Mouse (Mus musculus): Measurements from ENCODE around the gene Cpt1a. TPM values are rescaled to one million over a fixed set of nuclear protein-coding genes. Genes with fewer than 3 reads are reported as not detected.

Gene Cpt1a
- polyA plus RNA-seq, 1 experiment from 2014 or later, result 15.0 TPM

DNA sequence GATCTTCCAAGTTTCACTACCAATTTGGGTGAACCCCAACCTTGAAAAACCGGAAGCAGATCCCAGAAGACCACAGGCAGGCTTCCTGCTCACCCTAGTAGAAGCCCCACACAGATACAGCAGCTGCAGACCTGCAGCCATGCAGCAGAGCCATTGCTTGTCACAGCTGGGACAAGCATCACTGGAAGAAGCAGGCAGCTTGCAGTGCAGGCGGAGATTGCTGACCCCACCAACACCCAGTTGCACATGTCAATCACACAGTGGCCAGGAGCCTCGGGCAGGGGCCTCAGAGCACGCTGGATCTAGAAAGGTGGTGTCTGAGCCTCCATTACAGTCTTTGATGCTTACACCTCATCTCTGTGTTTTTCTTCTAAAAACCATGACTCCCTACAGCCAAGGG is 112.0 kb downstream of the Cpt1a start:
- Histone ChIP-seq H3K4me3 (ENCODE audit: low read depth, low read length) (no peak overlapping the region), H3K9ac (ENCODE audit: low read depth, low read length) (no peak overlapping the region), H3K4me1 (replicated peaks; ENCODE audit: control insufficient read depth, insufficient read depth, low read length) (no peaks in the 10 kb centered on the region), H3K27me3 (replicated peaks; ENCODE audit: control insufficient read depth, insufficient read depth, low read length) (no peaks in the 10 kb centered on the region; the same call in 1 of the 2 replicates), H3K4me2 (no peak overlapping the region), H3K27ac (ENCODE audit: low read depth, low read length) (no peak overlapping the region), H3K9me3 (ENCODE audit: control insufficient read depth, low read length) (no peaks in the 10 kb centered on the region), H3K36me3 (ENCODE audit: control insufficient read depth, insufficient read depth, low read length) (no peaks in the 10 kb centered on the region)
- ATAC-seq (replicated peaks; ENCODE audit: low FRiP score), result no peak
- 41% methylated on average over 4 of the region's 4 CpGs for WGBS
- DNase-seq (ENCODE audit: low spot score), result no peak

DNA sequence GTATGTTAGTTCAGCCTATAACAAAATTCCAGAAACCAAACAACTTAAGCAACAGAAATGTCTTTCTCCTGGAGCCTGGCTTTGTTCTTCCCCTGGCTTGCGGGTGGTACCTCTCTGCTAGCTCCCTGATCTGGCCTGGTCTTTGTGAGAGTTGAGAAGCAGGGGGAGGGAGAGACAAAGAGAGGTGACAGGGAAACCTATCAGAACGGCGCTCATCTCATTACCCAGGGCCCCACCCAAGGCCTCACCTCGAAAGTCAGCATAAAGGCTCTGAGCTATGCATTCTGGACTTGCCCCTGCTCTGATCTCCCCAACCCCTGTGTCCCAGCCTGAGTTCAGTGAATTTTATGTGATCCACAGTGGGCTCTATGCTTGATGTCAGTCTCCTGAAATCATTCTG is 112.5 kb downstream of the Cpt1a start:
- H3K27me3 ChIP-seq (replicated peaks; ENCODE audit: control insufficient read depth, insufficient read depth, low read length), result no peaks in the 10 kb centered on the region; the same call in 1 of the 2 replicates
- no peaks in the 10 kb centered on the region for H3K4me1 ChIP-seq (replicated peaks; ENCODE audit: control insufficient read depth, insufficient read depth, low read length)
- H3K9ac ChIP-seq (ENCODE audit: low read depth, low read length), result no peak overlapping the region
- DNase-seq (ENCODE audit: low spot score), result no peak
- no peak for ATAC-seq (replicated peaks; ENCODE audit: low FRiP score)
- no peak overlapping the region for H3K4me3 ChIP-seq (ENCODE audit: low read depth, low read length)
- H3K9me3 ChIP-seq (ENCODE audit: control insufficient read depth, low read length), result no peaks in the 10 kb centered on the region
- no peak overlapping the region for H3K27ac ChIP-seq (ENCODE audit: low read depth, low read length)
- no peaks in the 10 kb centered on the region for H3K36me3 ChIP-seq (ENCODE audit: control insufficient read depth, insufficient read depth, low read length)
- H3K4me2 ChIP-seq, result no peak overlapping the region
- 35% methylated on average over 4 of the region's 4 CpGs for WGBS

Small RNAs within 50 kb of the gene (microRNA-seq; reads per million reads assigned to microRNA genes)
- gene Mir6984 (ENCODE audit: borderline number of aligned reads), result not detected

Other genes with a start within 250 kb of the Cpt1a start
- 154 and 156 TPM in 2 replicates for gene Mrpl21, start 39.4 kb upstream of the Cpt1a start, polyA plus RNA-seq (2014; fragmentation: Nextera tagmentation; extraction: Ambion mirVana)
- 7.4 and 8.8 TPM in 2 replicates for gene Ighmbp2, start 39.3 kb upstream of the Cpt1a start, polyA plus RNA-seq (2014; fragmentation: Nextera tagmentation; extraction: Ambion mirVana)
- gene Tesmin, start 66.5 kb downstream of the Cpt1a start, polyA plus RNA-seq (2014; fragmentation: Nextera tagmentation; extraction: Ambion mirVana), result 0.41 and 0.55 TPM in 2 replicates
- 2.1 and 2.6 TPM in 2 replicates for gene Gal, start 92.2 kb downstream of the Cpt1a start, polyA plus RNA-seq (2014; fragmentation: Nextera tagmentation; extraction: Ambion mirVana)

All from liver, embryonic 11.5 days (tissue).